Mouse (Mus musculus) hindbrain, embryonic 13.5 days (tissue): ENCODE measurements at regions not wholly inside any gene's neighbourhood (a gene's known extent, or its start where the extent isn't known, plus 50 kb on each side); places are given as distances from the start of the nearest gene placed in this dataset.

ENCODE experiments used
- ATAC-seq: fragments of 200-750 bp; cut with Nextera tagmentation; 2 replicates; pipeline ENCODE4 v1.8.0; 2017; ENCODE audit warnings: moderate TSS enrichment; ENCODE audit not compliant: low FRiP score
- H3K27ac ChIP-seq: fragments of 300-500 bp; sonication (generic); 2 replicates; pipeline ENCODE4 v1.5.1; 2015; ENCODE audit warnings: inconsistent platforms, mild to moderate bottlenecking, moderate library complexity
- H3K27me3 ChIP-seq: fragments of 300-500 bp; sonication (generic); 2 replicates; pipeline ENCODE4 v1.6.1; 2015; ENCODE audit warnings: mild to moderate bottlenecking, inconsistent platforms
- H3K36me3 ChIP-seq: fragments of 300-500 bp; sonication (generic); 2 replicates; pipeline ENCODE4 v1.6.1; 2015; ENCODE audit warnings: mild to moderate bottlenecking, inconsistent platforms
- H3K4me1 ChIP-seq: fragments of 300-500 bp; sonication (generic); replicated peaks from 2 replicates; pipeline ENCODE4 v1.6.1; 2015; ENCODE audit warnings: inconsistent platforms
- H3K4me2 ChIP-seq: fragments of 300-500 bp; sonication (generic); 2 replicates; pipeline ENCODE4 v1.6.1; 2015; ENCODE audit warnings: inconsistent platforms, mild to moderate bottlenecking, moderate library complexity
- H3K4me3 ChIP-seq: fragments of 300-500 bp; sonication (generic); 2 replicates; pipeline ENCODE4 v1.5.1; 2015; ENCODE audit warnings: mild to moderate bottlenecking, inconsistent platforms
- H3K9ac ChIP-seq: fragments of 300-500 bp; sonication (generic); 2 replicates; pipeline ENCODE4 v1.6.1; 2015; ENCODE audit warnings: mild to moderate bottlenecking, inconsistent platforms
- H3K9me3 ChIP-seq: fragments of 300-500 bp; sonication (generic); 2 replicates; pipeline ENCODE4 v1.6.1; 2016; ENCODE audit warnings: inconsistent platforms
- WGBS: fragments of 180-500 bp; shearing (Covaris S2); methylation state at CpG from one replicate; pipeline ENCODE4 v1.1.7; 2015; 5-methylcytosine and 5-hydroxymethylcytosine counted together

DNA sequence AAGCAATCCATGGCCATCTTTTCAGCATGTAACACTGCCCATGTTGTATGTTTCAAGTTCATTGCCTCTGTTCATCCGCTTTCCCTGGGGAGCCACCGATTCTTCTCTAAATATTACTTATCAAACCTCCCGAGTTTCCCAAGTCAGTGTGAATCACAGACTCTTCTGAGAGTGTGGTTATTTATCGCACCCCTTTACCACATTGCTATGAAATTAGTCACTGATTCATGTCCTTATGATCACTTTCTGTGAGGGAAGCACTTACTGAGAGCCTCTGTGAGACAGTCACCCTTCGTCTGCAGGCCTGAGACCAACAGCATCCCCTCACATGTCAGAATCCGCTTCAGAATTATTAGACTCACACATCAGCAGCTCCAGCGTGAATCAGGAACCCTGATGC lies 147.8 kb upstream of the 4930412O13Rik start:
- no peak for ATAC-seq
- H3K4me2 ChIP-seq, result no peak overlapping the region

DNA sequence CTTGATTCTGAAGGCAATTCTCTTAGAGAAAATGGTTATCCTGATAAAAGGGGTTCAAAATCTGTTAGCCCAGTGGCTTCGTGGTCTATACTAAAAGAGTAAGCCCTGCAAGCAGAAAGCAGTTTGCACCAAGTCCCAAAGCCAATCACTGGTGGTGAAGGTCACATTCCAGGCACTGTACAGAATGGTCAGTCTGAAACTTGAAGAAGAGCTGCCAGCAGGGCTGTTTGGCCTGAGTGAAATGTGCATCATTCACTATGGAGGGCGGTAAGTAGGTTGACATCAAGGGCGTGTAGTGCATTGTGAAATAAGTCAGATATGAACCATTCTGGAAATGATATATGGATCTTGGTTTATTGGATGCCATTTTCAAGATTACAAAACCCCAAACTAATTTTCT lies 136.9 kb upstream of the 4930412O13Rik start:
- no peak overlapping the region for H3K9ac ChIP-seq
- no peak overlapping the region for H3K4me3 ChIP-seq
- H3K27ac ChIP-seq, result no peak overlapping the region
- no peak for ATAC-seq
- no peak overlapping the region for H3K4me2 ChIP-seq
- no peaks in the 10 kb centered on the region for H3K36me3 ChIP-seq
- H3K9me3 ChIP-seq, result no peaks in the 10 kb centered on the region
- H3K27me3 ChIP-seq, result no peaks in the 10 kb centered on the region
- H3K4me1 ChIP-seq, result no peaks in the 10 kb centered on the region
- WGBS, result 91% methylated on average over 3 of the region's 3 CpGs

More for the DNA sequence above, 147.8 kb upstream of the 4930412O13Rik start:
- no peaks in the 10 kb centered on the region for H3K27me3 ChIP-seq
- no peak overlapping the region for H3K27ac ChIP-seq
- no peaks in the 10 kb centered on the region for H3K9me3 ChIP-seq
- 89% methylated on average over 7 of the region's 7 CpGs for WGBS
- no peak overlapping the region for H3K9ac ChIP-seq
- H3K4me3 ChIP-seq, result no peak overlapping the region
- H3K4me1 ChIP-seq, result no peaks in the 10 kb centered on the region
- no peaks in the 10 kb centered on the region for H3K36me3 ChIP-seq

GRCm38 (mm10) chr2:9749829-9750788 lies 130.9 kb upstream of the 4930412O13Rik start:
- Histone ChIP-seq H3K27me3 (no peaks in the 10 kb centered on the region), H3K4me3 (no peak overlapping the region), H3K9me3 (no peaks in the 10 kb centered on the region), H3K9ac (no peak overlapping the region), H3K4me1 (no peaks in the 10 kb centered on the region), H3K36me3 (no peaks in the 10 kb centered on the region), H3K4me2 (no peak overlapping the region), H3K27ac (no peak overlapping the region)
- 47% methylated on average over 11 of the region's 11 CpGs for WGBS
- no peak for ATAC-seq

DNA sequence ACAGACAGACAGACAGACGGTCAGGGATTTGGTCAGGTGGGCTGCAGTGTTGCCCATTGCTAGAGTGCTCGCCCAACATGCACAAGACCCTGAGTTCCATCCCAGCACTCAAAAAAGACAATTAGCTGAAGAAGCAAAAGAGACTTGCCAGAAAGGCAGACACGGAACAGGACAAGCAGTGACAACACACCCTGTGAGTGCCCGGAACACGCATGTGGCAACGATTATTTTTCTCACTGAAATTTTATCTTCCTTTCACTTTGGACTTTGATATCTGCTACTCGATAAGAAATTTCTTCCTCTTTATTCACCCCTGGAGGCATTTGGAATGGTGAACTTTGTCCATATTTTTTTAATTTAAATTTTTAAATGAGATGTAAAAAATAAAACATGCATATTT lies 127.4 kb upstream of the 4930412O13Rik start:
- H3K36me3 ChIP-seq, result no peaks in the 10 kb centered on the region
- H3K9ac ChIP-seq, result no peak overlapping the region
- 91% methylated on average over 7 of the region's 7 CpGs for WGBS
- H3K4me1 ChIP-seq, result no peaks in the 10 kb centered on the region
- H3K4me3 ChIP-seq, result no peak overlapping the region
- H3K4me2 ChIP-seq, result no peak overlapping the region
- H3K27me3 ChIP-seq, result no peaks in the 10 kb centered on the region
- no peak for ATAC-seq
- no peak overlapping the region for H3K27ac ChIP-seq
- no peaks in the 10 kb centered on the region for H3K9me3 ChIP-seq

- no peak for ATAC-seq
- Histone ChIP-seq H3K27me3 (no peaks in the 10 kb centered on the region), H3K4me2 (no peak overlapping the region), H3K4me3 (no peak overlapping the region), H3K27ac (no peak overlapping the region), H3K4me1 (no peaks in the 10 kb centered on the region), H3K9me3 (no peaks in the 10 kb centered on the region), H3K9ac (no peak overlapping the region), H3K36me3 (no peaks in the 10 kb centered on the region)
- WGBS, result 81% methylated on average over 6 of the region's 6 CpGs
These were observed 126.9 kb upstream of the 4930412O13Rik start for GRCm38 (mm10) chr2:9754153-9754552.

DNA sequence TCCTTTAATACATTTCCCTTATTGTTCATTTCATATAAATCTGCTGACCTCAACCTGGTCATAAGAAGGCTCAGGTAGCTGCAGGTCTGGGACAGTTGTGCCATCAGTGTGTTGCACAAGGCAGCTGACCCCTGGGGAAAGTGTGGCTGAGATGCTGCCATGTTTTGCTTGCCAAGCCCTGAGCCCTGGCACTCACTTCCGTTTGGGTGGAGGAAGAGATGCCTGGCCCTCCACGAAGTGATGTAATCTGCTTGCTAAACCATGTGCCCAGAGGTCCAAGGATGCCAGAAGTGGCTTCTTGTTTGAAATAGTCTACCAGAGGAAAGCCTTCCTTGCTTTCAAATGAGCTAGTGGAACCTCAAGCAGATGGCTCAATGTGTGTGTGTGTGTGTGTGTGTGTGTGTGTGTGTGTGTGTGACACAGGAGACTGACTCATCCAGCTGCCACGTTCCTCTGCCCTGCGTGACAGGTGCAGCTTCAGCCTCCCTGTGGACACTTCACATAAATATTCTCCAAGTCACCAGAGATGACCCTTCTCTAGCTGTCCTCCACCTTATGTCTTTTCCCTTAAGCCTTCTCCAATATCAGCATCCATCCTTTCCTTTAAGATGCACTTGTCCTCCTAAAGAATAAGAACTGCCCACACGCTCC lies 123.2 kb upstream of the 4930412O13Rik start:
- Histone ChIP-seq H3K4me2 (no peak overlapping the region), H3K27me3 (no peaks in the 10 kb centered on the region), H3K4me1 (no peaks in the 10 kb centered on the region), H3K4me3 (no peak overlapping the region), H3K9ac (no peak overlapping the region), H3K9me3 (no peaks in the 10 kb centered on the region), H3K36me3 (no peaks in the 10 kb centered on the region), H3K27ac (no peak overlapping the region)
- ATAC-seq, result no peak
- 83% methylated on average over 5 of the region's 5 CpGs for WGBS

GRCm38 (mm10) chr2:9758983-9759382 lies 122.1 kb upstream of the 4930412O13Rik start:
- H3K4me2 ChIP-seq, result no peak overlapping the region
- no peak overlapping the region for H3K9ac ChIP-seq
- no peaks in the 10 kb centered on the region for H3K9me3 ChIP-seq
- no peak overlapping the region for H3K4me3 ChIP-seq
- H3K27ac ChIP-seq, result no peak overlapping the region
- H3K4me1 ChIP-seq, result no peaks in the 10 kb centered on the region
- ATAC-seq, result no peak
- 90% methylated on average over 7 of the region's 7 CpGs for WGBS
- H3K36me3 ChIP-seq, result no peaks in the 10 kb centered on the region
- no peaks in the 10 kb centered on the region for H3K27me3 ChIP-seq

DNA sequence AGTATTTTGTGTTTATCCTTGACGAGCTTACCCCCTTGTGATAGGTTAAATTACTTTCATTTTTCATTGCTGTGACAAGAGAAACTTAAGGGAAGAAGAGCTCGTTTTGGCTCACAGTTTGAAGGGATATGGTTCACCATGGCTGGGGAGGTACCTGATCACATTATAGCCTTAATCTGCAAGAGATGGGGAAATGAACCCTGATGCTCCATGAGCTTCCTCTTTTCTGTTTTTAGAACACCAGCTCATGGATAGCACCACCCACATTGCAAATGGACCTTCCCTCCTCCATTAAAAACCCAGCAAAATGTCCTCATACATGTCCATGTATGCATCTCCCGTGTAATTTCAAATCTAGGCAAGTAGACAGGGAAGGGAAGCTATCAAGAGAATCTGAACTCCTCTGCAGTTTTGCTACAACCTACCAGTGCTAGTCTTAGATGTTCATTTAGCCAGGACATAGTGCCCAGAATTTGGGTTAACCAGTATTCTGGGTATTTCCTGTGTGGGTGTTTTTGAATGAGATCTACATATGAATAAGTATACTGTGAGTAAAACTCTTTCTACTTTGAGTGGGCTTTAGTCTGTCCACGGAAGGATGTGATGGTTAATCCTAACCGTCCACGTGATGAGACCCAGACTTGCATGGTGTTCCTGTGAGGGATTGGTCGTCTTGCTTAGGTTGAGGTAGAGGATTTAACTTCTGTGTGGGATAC lies 121.5 kb upstream of the 4930412O13Rik start:
- no peaks in the 10 kb centered on the region for H3K4me1 ChIP-seq
- H3K4me3 ChIP-seq, result no peak overlapping the region
- ATAC-seq, result no peak
- no peaks in the 10 kb centered on the region for H3K36me3 ChIP-seq
- H3K9me3 ChIP-seq, result no peaks in the 10 kb centered on the region
- no peak overlapping the region for H3K4me2 ChIP-seq
- WGBS, result 88% methylated on average over 7 of the region's 7 CpGs
- no peak overlapping the region for H3K9ac ChIP-seq
- no peaks in the 10 kb centered on the region for H3K27me3 ChIP-seq
- H3K27ac ChIP-seq, result no peak overlapping the region

DNA sequence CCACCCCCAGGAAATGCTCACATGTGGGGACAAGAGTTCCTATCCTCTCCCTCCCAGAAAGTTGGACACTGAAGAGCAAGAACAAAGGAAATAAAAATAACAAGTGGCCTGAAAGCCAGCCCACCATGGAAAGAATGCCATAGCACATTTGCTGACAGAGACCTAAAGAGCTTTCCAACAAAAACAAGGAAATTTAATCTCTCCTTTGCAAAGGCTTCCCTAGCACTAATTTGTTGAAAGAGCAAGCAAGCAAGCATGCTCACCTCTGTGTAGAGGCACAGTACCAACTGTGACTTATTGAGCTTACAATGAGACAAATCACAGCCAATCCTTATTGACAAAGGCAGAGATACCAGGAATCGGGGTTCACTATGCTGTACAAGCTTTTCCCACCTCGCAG lies 100.9 kb upstream of the 4930412O13Rik start:
- 77% methylated on average over 2 of the region's 2 CpGs for WGBS
- H3K27me3 ChIP-seq, result no peaks in the 10 kb centered on the region
- H3K4me1 ChIP-seq, result no peaks in the 10 kb centered on the region
- H3K4me3 ChIP-seq, result no peak overlapping the region
- no peak overlapping the region for H3K9ac ChIP-seq
- H3K9me3 ChIP-seq, result no peaks in the 10 kb centered on the region
- H3K4me2 ChIP-seq, result no peak overlapping the region
- no peak overlapping the region for H3K27ac ChIP-seq
- H3K36me3 ChIP-seq, result no peaks in the 10 kb centered on the region
- no peak for ATAC-seq

GRCm38 (mm10) chr2:9782698-9783097 lies 98.4 kb upstream of the 4930412O13Rik start:
- no peak for ATAC-seq
- no peaks in the 10 kb centered on the region for H3K27me3 ChIP-seq
- H3K4me2 ChIP-seq, result no peak overlapping the region
- no peaks in the 10 kb centered on the region for H3K4me1 ChIP-seq
- H3K9me3 ChIP-seq, result no peaks in the 10 kb centered on the region
- H3K27ac ChIP-seq, result no peak overlapping the region
- H3K9ac ChIP-seq, result no peak overlapping the region
- WGBS, result 82% methylated on average over 3 of the region's 3 CpGs
- H3K36me3 ChIP-seq, result no peaks in the 10 kb centered on the region
- H3K4me3 ChIP-seq, result no peak overlapping the region

- Histone ChIP-seq H3K27ac (no peak overlapping the region), H3K4me2 (no peak overlapping the region), H3K4me1 (0 out of 2 replicates have a peak, but pooled peaks cover 4% of the 10 kb centered on the region), H3K9me3 (no peaks in the 10 kb centered on the region), H3K4me3 (no peak overlapping the region), H3K36me3 (no peaks in the 10 kb centered on the region), H3K27me3 (0 out of 2 replicates have a peak, but pooled peaks cover 2% of the 10 kb centered on the region), H3K9ac (no peak overlapping the region)
- WGBS, result 100% methylated on average over 1 of the region's 1 CpGs
- ATAC-seq, result no peak
These were observed 89.1 kb upstream of the 4930412O13Rik start for GRCm38 (mm10) chr2:9791970-9792369.

DNA sequence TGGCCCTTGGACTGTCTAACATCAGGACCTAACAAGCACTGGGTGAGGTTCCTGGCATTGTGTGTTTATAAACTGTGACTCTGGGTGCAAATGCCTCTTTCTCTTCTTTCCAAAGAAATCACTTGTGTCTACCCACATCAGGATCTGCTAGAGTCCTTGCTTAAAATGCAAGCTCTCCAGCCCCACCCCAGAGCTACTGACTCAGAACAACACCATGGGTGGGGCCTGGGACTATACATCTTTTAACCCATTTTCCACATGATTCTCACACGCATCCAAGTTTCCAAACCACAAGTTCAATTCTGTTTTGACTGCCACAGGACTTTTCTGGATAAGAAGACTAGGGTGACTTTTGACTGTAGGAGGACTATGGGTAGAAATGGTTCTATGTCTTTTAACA lies 88.7 kb upstream of the 4930412O13Rik start:
- 98% methylated on average over 1 of the region's 1 CpGs for WGBS
- H3K4me3 ChIP-seq, result no peak overlapping the region
- H3K4me1 ChIP-seq, result 0 out of 2 replicates have a peak, but pooled peaks cover 4% of the 10 kb centered on the region
- no peak overlapping the region for H3K27ac ChIP-seq
- H3K27me3 ChIP-seq, result 0 out of 2 replicates have a peak, but pooled peaks cover 2% of the 10 kb centered on the region
- no peak overlapping the region for H3K4me2 ChIP-seq
- ATAC-seq, result no peak
- no peaks in the 10 kb centered on the region for H3K36me3 ChIP-seq
- H3K9me3 ChIP-seq, result no peaks in the 10 kb centered on the region
- no peak overlapping the region for H3K9ac ChIP-seq
